Mouse (Mus musculus): ENCODE measurements around the gene Babam2. TPM values are rescaled to one million over a fixed set of nuclear protein-coding genes. Genes with fewer than 3 reads are reported as not detected.

The Babam2 gene
- polyA plus RNA-seq, 1 experiment, result 25.9 TPM

- Histone ChIP-seq H3K4me3 (replicated peaks; ENCODE audit: control insufficient read depth, low read depth, low read length) (no peak overlapping the region), H3K4me1 (ENCODE audit: control insufficient read depth, insufficient read depth, low read length) (peaks cover 3% of the 10 kb centered on the region; the same call in 1 of the 2 replicates), H3K27ac (ENCODE audit: control insufficient read depth, insufficient read depth, low read depth, low read length, poor library complexity) (no peak overlapping the region)
- TF ChIP-seq CTCF (IDR thresholded peaks at IDR 0.05; ENCODE audit: control insufficient read depth, insufficient read depth, low read length), result no peak
- no peak for TF ChIP-seq POLR2A (IDR thresholded peaks at IDR 0.05; ENCODE audit: borderline replicate concordance, control insufficient read depth, low read depth, low read length)
- 73% methylated on average over 5 of the region's 5 CpGs for WGBS
These were observed 74.0 kb downstream of the Babam2 start for GRCm38 (mm10) chr5:31771486-31771885.

GRCm38 (mm10) chr5:31771921-31772320 lies 74.4 kb downstream of the Babam2 start:
- H3K4me3 ChIP-seq (replicated peaks; ENCODE audit: control insufficient read depth, low read depth, low read length), result no peak overlapping the region
- 87% methylated on average over 4 of the region's 4 CpGs for WGBS
- peaks cover 3% of the 10 kb centered on the region; the same call in 1 of the 2 replicates for H3K4me1 ChIP-seq (ENCODE audit: control insufficient read depth, insufficient read depth, low read length)
- no peak overlapping the region for H3K27ac ChIP-seq (ENCODE audit: control insufficient read depth, insufficient read depth, low read depth, low read length, poor library complexity)
- TF ChIP-seq CTCF (IDR thresholded peaks at IDR 0.05; ENCODE audit: control insufficient read depth, insufficient read depth, low read length) (no peak), POLR2A (IDR thresholded peaks at IDR 0.05; ENCODE audit: borderline replicate concordance, control insufficient read depth, low read depth, low read length) (no peak)

GRCm38 (mm10) chr5:31774976-31775375 lies 77.5 kb downstream of the Babam2 start:
- Histone ChIP-seq H3K4me3 (replicated peaks; ENCODE audit: control insufficient read depth, low read depth, low read length) (no peak overlapping the region), H3K27ac (ENCODE audit: control insufficient read depth, insufficient read depth, low read depth, low read length, poor library complexity) (no peak overlapping the region), H3K4me1 (ENCODE audit: control insufficient read depth, insufficient read depth, low read length) (no peaks in the 10 kb centered on the region)
- TF ChIP-seq CTCF (IDR thresholded peaks at IDR 0.05; ENCODE audit: control insufficient read depth, insufficient read depth, low read length) (no peak), POLR2A (IDR thresholded peaks at IDR 0.05; ENCODE audit: borderline replicate concordance, control insufficient read depth, low read depth, low read length) (no peak)
- WGBS, result 92% methylated on average over 6 of the region's 6 CpGs

GRCm38 (mm10) chr5:31781624-31782023 lies 84.1 kb downstream of the Babam2 start:
- no peak overlapping the region for H3K27ac ChIP-seq (ENCODE audit: control insufficient read depth, insufficient read depth, low read depth, low read length, poor library complexity)
- no peaks in the 10 kb centered on the region for H3K4me1 ChIP-seq (ENCODE audit: control insufficient read depth, insufficient read depth, low read length)
- no peak for TF ChIP-seq POLR2A (IDR thresholded peaks at IDR 0.05; ENCODE audit: borderline replicate concordance, control insufficient read depth, low read depth, low read length)
- no peak for TF ChIP-seq CTCF (IDR thresholded peaks at IDR 0.05; ENCODE audit: control insufficient read depth, insufficient read depth, low read length)
- 74% methylated on average over 5 of the region's 5 CpGs for WGBS
- no peak overlapping the region for H3K4me3 ChIP-seq (replicated peaks; ENCODE audit: control insufficient read depth, low read depth, low read length)

DNA sequence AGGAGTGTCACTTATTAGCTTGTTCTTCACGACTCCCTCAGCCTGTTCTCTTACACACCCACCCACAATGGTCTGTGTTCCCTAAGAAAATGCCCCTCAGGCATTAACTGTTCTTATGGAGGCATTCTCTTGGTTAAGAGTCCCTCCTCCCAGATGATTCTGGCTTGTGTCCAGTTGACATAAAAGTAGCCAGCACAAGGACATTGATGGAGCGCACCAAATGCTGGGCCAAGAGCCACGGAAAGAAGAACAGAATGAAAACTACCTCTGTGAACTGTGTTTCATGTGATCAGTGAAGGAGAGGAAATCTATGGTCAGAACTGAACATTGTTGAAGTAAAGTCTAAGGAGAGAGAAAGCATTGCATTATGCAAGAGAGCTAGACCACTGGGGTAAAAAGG lies 89.7 kb downstream of the Babam2 start:
- no peaks in the 10 kb centered on the region for H3K4me1 ChIP-seq (ENCODE audit: control insufficient read depth, insufficient read depth, low read length)
- H3K4me3 ChIP-seq (replicated peaks; ENCODE audit: control insufficient read depth, low read depth, low read length), result no peak overlapping the region
- 86% methylated on average over 3 of the region's 3 CpGs for WGBS
- TF ChIP-seq POLR2A (IDR thresholded peaks at IDR 0.05; ENCODE audit: borderline replicate concordance, control insufficient read depth, low read depth, low read length), result no peak
- no peak for TF ChIP-seq CTCF (IDR thresholded peaks at IDR 0.05; ENCODE audit: control insufficient read depth, insufficient read depth, low read length)
- H3K27ac ChIP-seq (ENCODE audit: control insufficient read depth, insufficient read depth, low read depth, low read length, poor library complexity), result no peak overlapping the region

- WGBS, result 58% methylated on average over 3 of the region's 3 CpGs
- H3K4me1 ChIP-seq (ENCODE audit: control insufficient read depth, insufficient read depth, low read length), result no peaks in the 10 kb centered on the region; the same call in 1 of the 2 replicates
- no peak overlapping the region for H3K4me3 ChIP-seq (replicated peaks; ENCODE audit: control insufficient read depth, low read depth, low read length)
- TF ChIP-seq POLR2A (IDR thresholded peaks at IDR 0.05; ENCODE audit: borderline replicate concordance, control insufficient read depth, low read depth, low read length) (no peak), CTCF (IDR thresholded peaks at IDR 0.05; ENCODE audit: control insufficient read depth, insufficient read depth, low read length) (no peak)
- no peak overlapping the region for H3K27ac ChIP-seq (ENCODE audit: control insufficient read depth, insufficient read depth, low read depth, low read length, poor library complexity)
These were observed 90.1 kb downstream of the Babam2 start for GRCm38 (mm10) chr5:31787622-31788021.

GRCm38 (mm10) chr5:31792338-31792737 lies 94.9 kb downstream of the Babam2 start:
- 94% methylated on average over 6 of the region's 6 CpGs for WGBS
- H3K4me1 ChIP-seq (ENCODE audit: control insufficient read depth, insufficient read depth, low read length), result no peaks in the 10 kb centered on the region; the same call in 1 of the 2 replicates
- no peak overlapping the region for H3K4me3 ChIP-seq (replicated peaks; ENCODE audit: control insufficient read depth, low read depth, low read length)
- TF ChIP-seq CTCF (IDR thresholded peaks at IDR 0.05; ENCODE audit: control insufficient read depth, insufficient read depth, low read length) (no peak), POLR2A (IDR thresholded peaks at IDR 0.05; ENCODE audit: borderline replicate concordance, control insufficient read depth, low read depth, low read length) (no peak)
- H3K27ac ChIP-seq (ENCODE audit: control insufficient read depth, insufficient read depth, low read depth, low read length, poor library complexity), result no peak overlapping the region

GRCm38 (mm10) chr5:31792863-31793262 lies 95.4 kb downstream of the Babam2 start:
- TF ChIP-seq CTCF (IDR thresholded peaks at IDR 0.05; ENCODE audit: control insufficient read depth, insufficient read depth, low read length), result no peak
- TF ChIP-seq POLR2A (IDR thresholded peaks at IDR 0.05; ENCODE audit: borderline replicate concordance, control insufficient read depth, low read depth, low read length), result no peak
- Histone ChIP-seq H3K4me3 (replicated peaks; ENCODE audit: control insufficient read depth, low read depth, low read length) (no peak overlapping the region), H3K27ac (ENCODE audit: control insufficient read depth, insufficient read depth, low read depth, low read length, poor library complexity) (no peak overlapping the region), H3K4me1 (ENCODE audit: control insufficient read depth, insufficient read depth, low read length) (no peaks in the 10 kb centered on the region; the same call in 1 of the 2 replicates)
- 46% methylated on average over 8 of the region's 8 CpGs for WGBS

DNA sequence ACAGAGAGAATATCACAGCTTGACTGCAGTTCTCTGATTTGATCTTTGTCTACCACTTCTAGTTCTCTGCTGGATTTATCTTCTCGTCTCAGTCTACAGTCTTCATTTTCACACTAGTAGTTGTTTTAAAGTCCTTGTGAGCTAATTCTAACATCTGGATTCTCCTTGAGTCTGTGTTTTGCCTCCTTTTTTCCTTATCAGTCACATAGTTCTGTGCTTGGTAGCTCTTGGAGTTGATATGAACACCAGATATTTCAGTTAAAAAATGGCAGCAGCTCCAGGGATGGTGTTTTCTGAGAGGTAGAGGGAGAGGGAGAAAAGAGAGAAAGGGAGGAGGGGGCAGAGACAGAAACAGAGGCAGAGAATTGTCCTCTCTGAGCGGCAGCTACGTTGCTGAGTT lies 97.9 kb downstream of the Babam2 start:
- TF ChIP-seq POLR2A (IDR thresholded peaks at IDR 0.05; ENCODE audit: borderline replicate concordance, control insufficient read depth, low read depth, low read length), result no peak
- TF ChIP-seq CTCF (IDR thresholded peaks at IDR 0.05; ENCODE audit: control insufficient read depth, insufficient read depth, low read length), result no peak
- WGBS, result 75% methylated on average over 3 of the region's 3 CpGs
- H3K4me3 ChIP-seq (replicated peaks; ENCODE audit: control insufficient read depth, low read depth, low read length), result no peak overlapping the region
- no peak overlapping the region for H3K27ac ChIP-seq (ENCODE audit: control insufficient read depth, insufficient read depth, low read depth, low read length, poor library complexity)
- H3K4me1 ChIP-seq (ENCODE audit: control insufficient read depth, insufficient read depth, low read length), result no peaks in the 10 kb centered on the region; the same call in 1 of the 2 replicates

Data from bone marrow, adult 2 months (tissue).